Mouse (Mus musculus): ENCODE measurements at regions not wholly inside any gene's neighbourhood (a gene's known extent, or its start where the extent isn't known, plus 50 kb on each side); places are given as distances from the start of the nearest gene placed in this dataset.

GRCm38 (mm10) chr4:127647189-127647588 lies 289.2 kb upstream of the Gjb5 start:
- TF ChIP-seq POLR2A (IDR thresholded peaks at IDR 0.05; ENCODE audit: control insufficient read depth, extremely low read depth, insufficient read depth, low read length, poor library complexity) = no peak
- TF ChIP-seq CTCF (IDR thresholded peaks at IDR 0.05; ENCODE audit: borderline replicate concordance, control insufficient read depth, extremely low read depth, insufficient read depth, low read length, poor library complexity) = no peak

Data from thymus, adult 2 months (tissue).